Mouse (Mus musculus) regulatory T cell (primary cell): ENCODE measurements around the gene Tas1r2.

Experiments used
- in situ Hi-C: fragments of 300-600 bp; cut with MboI, MseI; formaldehyde crosslinking; loops from one replicate; pipeline ENCODE4 v1.15.1; 2025; ENCODE audit warnings: high pct_unique_total_duplicates

Tas1r2 gene

DNA sequence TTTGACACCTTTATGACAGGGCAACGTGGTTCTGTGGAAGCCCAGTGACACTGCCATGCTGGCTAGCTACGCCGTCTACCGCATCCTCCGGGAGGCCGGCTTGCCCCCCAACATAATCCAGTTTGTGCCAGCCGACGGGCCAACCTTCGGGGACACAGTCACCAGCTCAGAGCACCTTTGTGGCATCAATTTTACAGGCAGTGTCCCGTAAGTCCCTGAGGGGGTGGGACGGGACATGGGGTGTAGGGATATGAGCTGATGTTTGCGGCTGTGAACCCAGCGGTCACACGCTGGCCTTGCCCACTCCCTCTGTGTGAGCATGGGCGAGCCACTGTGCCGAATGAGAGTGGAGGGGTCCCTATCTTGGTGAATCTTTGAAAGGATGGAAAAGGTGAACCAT lies 15.0 kb upstream of the Tas1r2 start:
- in situ Hi-C loops: no loop called here

DNA sequence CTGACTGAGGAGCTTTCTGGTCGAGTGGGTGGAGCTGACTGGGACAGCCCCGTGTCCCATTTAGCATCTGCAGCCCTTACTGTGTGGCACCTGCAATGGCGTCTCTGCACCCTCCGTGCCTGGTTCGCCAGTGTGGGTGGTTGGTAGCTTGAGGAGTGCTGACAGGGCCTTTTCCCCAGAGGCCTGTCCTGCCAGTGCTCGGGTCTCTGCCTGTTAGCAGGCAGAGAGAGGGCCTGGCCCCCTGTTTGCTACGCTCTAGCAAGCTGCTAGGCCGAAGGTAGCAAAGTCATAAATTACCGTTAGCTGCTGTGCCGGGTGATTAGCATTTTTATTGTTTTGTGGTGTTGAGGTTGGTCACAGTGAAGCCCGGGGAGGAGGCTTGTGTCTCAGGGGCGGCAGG lies 13.5 kb upstream of the Tas1r2 start:
- in situ Hi-C loops: no loop called here

DNA sequence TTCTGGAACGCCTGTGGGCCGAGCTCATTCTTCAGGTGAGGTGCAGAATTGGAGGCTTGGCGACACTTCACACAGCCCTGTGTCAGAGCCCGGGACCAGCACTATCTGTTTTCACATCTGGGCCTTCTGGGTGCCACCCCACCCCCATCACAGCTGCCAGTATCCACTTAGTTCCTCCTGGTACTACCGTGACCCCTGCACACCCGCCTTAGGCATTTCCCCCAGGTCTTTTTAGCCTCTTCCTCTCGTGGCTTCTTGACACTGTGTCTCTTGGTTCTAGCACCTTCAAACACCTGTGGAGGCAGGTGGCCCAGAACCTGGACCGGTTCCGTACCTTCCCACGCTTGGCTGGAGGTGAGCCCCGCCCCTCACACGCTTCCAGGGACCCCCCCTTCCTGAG lies 13.0 kb upstream of the Tas1r2 start:
- in situ Hi-C loops: no loop called here

DNA sequence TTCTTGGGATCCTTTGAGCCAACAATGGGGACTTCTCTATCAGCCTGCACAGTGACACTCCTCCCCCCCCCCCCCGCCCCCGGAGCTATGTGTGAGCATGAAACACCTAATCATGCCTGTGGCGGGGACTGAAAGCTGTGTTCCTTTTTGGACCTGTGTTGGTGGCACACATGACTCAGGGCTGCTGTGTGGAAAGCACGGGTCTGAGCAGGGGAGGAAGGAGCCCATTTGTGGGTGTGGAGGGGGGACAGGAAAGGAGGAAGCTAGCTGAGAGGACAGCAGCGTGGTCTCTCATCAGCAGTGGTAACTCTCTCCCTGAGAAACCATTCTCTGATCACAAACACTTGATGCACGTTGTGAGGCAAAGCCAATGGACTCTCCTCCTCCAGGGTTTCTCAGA lies 12.6 kb upstream of the Tas1r2 start:
- in situ Hi-C loops: no loop called here

DNA sequence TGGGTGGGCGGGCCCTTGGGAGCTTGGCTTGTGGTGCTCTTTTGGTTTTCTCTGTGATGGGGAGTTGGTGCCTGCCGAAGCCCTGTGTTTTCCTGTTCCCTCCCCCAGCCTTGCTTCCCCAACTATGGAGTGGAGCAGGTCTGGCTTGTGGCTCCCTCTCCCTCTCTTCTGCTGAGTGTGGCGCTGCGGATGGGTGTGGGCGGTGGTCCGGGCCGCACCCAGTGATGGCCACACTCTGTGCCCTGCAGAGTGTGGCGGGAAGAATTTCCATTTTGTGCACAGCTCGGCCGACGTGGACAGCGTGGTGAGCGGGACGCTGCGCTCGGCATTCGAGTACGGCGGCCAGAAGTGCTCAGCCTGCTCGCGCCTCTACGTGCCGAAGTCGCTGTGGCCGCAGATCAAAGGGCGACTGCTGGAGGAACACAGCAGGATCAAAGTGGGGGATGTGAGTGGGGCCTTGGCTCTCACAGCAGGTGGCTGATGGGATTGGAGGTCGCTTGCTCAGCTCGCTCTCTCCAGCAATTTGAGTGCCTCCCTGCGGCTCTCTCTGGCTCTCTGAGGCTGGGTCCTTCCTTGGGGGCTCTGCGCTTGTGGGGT lies 11.4 kb upstream of the Tas1r2 start:
- in situ Hi-C loops: no loop called here

DNA sequence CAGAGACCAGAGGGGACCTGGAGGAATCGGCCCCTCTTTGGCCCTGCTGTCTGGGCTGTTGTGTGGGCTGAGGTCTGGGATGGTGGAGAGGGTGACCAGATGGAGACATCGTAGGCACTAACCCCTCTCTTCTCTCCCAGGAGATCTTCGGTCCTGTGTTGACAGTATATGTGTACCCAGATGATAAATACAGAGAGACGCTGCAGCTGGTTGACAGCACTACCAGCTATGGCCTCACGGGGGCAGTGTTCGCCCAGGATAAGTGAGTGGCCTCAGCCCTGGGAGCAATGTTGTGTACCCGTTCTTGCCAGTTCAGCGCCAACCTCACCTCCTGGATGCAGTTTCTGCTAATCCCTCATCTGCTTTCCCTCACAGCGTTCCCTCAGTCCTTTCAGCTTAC lies 9.4 kb upstream of the Tas1r2 start:
- in situ Hi-C loops: no loop called here

DNA sequence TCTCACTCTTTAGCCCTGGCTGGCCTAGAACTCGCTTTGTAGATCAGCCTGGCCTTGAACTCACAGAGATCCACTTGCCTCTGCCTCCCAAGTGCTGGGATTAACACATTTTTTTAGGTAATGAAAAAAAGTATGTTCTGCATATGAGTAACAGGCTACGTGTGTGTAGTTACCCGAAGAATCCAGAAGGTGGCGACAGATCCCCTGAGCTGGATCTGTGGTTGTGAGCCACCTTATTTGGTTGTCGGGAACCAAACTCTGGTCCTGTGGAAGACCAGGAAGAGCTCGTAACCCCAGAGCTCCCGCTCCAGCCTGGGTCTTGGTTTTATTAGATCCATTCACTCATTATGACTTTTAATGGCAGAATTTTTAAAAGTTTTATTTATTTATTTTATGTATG lies 6.4 kb upstream of the Tas1r2 start:
- in situ Hi-C loops: no loop called here

DNA sequence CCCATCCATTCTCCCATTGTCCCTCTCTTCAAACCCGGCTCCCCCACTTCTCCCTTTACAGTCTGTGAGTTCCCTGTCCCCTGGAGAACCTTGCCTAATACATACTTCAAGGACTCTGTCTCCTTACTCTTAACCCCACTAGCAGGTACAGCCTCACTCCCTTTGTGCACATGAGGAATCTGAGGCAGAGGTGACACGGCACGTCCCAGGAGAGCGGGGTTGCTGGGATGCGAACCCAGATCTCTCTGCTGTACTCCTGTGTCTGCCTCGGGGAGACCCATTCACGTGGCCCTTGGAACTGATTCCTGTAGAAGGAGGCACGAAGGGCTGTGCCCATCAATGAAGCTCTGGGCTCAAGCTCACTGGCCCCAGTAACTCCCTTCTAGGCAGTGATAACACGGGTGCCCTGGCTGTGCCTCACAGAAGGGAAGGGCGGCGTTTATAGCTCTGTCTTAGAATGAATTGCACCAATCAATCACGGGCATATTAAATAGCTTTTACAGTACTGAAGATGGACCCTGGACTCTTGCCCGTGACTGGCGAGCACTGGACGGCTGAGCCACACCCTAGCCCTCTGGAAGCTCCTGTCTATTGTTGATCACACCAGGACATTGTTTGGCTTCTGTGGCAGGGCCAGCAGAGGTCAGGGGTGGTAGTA lies 3.1 kb upstream of the Tas1r2 start:
- in situ Hi-C loops: no loop called here

DNA sequence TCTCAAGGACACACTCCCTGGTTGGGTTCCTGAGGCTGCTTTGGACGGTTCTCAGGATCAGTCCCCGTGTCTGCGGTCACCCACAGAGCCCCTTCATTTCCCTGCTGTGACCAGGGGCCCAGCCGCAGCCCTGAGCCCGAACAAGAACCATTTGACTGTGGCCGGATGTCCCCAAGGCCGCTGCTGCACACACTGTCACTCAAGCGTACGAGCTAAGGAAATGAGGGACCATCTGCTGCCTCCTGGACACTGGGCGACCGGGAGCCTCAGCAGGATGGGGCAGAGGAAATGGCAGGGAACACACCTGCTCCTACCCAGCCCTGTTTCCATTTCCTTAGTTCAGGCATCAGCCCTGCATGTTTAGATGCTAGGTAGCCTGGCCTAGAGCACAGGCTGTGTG lies 2.4 kb upstream of the Tas1r2 start:
- in situ Hi-C loops: no loop called here

DNA sequence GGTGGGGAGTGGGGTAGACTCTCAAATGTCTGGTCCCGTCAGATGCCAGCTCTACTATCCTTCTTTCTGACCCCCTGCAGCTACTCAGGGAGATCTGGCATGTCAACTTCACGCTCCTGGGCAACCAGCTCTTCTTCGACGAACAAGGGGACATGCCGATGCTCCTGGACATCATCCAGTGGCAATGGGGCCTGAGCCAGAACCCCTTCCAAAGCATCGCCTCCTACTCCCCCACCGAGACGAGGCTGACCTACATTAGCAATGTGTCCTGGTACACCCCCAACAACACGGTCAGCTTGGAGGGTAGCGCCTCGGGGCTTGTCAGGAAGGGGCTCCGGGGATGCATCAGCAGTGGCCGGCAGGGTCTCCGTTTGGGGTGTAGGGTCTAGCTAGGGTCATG lies 8.6 kb downstream of the Tas1r2 start:
- in situ Hi-C loops: no loop called here

DNA sequence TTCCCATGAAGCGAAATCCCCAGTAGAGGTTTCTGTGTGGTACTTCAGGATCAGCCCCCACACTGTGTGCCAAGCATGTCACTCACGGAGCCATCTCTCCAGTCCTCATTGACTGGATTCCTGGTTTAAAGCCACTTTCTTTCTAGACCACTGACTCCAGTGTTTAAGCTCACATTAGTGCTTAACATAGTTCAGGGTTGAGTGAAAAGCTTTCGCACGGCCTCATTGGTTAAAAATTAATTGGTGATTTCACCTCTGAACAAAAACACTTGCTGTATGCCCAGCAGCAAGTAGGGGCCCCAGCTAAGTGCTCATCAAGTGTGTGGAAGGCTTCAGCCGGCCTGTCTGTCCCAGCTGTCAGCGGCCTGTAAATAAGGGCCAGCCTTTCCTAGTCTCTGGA lies 14.3 kb downstream of the Tas1r2 start:
- in situ Hi-C loops: no loop called here

DNA sequence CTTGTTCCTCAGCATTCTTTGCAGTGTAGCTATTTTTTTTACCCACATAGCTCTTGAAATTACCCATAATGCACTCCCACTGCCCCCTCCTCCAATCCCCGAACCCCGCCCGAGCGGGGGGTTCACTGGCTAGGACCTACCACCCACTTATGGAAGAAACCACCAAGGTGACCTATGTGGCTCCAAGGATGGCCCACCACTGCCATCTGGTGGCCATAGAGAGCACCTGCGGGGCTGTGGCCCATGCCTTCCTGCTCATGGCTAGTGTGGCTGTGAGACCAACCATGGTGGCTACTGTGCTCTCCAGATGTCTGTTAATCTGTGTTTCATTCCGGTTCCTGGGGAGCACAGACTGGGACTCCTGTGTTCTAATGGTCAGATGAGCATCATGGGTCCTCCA lies 16.5 kb downstream of the Tas1r2 start:
- in situ Hi-C loops: no loop called here

DNA sequence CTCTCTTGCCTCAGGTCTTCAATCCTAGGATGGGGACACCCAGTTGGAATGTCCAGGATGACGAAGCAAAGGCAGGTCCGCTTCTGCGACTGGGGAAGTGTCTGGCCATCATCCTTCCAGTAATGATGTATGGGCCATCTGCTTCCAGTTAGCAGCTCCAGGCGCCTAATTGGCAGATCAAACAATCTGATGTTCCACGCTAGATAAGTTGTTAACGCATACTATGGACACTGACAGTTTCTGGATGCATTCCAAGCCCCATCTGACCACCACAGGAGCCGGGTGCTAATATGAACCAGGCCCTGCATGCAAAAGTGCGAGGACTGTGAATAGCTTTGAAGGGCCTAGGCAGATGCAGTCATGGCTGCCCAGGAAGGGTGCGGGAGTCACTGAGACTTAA lies 22.4 kb downstream of the Tas1r2 start:
- in situ Hi-C loops: no loop called here

DNA sequence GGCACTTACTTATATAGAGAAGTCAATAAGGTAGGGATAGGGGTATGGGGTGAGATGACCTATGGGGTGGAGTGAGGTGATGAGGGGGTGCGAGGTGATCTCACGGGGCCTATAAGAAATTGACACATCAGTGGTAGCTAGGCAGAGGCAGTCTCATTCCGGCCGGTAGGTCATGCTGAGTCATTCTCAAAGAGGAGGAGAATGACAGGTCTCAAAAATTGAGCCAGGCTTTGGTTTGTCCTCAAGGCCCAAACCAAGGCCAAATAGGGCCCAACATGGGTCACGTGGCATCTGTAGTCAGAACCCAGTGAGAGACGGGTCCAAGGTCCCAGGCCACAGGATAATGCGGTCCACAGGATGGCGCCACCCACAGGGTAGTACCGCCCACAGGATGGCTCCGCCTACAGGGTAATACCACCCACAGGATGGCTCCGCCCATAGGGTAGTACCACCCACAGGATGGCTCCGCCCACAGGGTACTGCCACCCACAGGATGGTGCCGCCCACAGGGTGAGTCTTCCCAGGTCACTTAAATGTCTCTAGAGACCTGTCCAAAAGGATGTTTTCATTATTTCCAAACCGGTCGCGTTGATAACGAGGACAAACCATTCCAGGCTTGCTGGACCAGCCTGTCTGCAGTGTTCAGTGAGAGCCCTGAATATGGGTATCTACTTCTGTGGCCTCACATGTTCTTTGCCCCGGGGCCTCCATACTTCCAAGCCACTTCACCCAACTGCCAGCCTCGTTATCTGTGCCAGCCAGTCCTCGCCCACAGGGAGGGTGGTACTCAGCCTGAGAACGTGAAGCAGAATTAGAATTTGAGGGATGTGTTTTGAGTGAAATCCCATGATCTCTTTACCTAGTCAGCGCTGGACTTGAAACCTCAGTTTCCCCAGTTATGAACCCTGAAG lies 30.6 kb downstream of the Tas1r2 start:
- in situ Hi-C loops: loop anchor here (5.0 kb wide), 1 partner anchor 178 kb away; no protein-coding TSS in a partner anchor

DNA sequence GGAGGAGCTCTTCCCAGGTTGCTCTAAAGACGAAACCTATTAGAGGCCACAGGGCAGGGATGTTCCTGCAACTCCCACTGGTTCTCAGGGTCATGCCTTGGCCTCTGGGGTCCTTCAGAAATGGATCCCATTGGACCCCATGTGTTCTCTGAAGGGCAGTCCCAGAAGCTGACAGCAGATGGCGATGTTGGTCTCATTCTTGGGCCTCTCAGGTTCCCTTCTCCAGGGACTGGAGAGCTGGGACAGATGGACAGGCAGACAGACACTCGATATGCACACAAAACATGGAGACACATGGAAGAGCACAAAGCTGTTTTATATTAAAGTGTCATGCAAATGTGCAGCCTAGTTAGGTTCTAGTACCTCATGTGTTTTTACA lies 31.3 kb downstream of the Tas1r2 start:
- in situ Hi-C loops: loop anchor here (5.0 kb wide), 1 partner anchor 178 kb away; no protein-coding TSS in a partner anchor

DNA sequence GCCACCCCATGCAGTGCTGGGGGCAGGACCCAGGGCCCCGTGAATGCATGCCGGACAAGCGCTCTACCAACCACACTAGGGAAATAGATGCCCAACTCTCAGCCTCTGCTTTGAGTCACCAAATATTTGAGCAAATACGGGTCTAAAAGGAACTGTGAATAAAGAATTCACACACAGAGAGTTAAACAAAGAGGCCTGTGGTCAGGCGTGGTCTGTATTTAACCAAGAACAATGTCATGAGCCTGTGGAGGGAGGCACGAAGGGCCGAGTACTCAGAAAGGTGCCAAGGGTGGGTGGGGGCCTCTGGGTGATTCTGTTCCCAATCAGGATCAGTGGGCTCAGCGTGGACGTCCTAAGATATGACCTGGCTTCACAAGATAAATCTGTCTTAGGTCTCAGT lies 34.7 kb downstream of the Tas1r2 start:
- in situ Hi-C loops: no loop called here

DNA sequence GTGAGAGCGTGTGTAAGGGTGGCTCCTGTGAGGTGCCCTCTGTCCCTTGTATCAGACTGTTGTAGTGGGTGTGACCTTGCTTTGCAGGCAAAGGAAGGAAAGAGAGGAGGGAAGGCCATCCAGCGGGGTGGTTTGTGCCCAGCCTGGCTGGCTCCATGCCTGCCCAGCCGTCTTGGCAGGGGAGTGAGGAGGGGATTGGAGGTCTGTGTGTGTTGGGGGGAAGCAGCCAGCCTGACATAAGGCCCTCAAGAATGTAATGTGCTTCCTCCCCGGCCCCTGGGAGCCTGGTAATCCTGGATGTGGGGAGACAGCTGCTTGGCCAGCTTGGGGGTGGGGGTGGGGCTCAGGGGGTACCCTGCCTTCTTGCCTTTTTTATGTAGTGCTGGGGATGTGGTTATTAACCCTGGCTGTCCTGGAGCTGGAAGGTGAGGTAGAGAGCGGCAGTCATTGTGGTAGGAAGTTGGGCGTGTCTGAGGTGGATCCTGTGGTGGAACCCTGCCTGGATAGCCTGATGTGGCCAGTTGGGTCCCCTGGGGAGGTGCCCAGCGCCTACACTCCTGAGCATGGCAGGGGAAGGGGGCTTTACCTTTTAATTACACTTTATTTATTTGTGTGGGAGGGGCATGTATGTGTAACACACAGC lies 36.4 kb downstream of the Tas1r2 start:
- in situ Hi-C loops: no loop called here

DNA sequence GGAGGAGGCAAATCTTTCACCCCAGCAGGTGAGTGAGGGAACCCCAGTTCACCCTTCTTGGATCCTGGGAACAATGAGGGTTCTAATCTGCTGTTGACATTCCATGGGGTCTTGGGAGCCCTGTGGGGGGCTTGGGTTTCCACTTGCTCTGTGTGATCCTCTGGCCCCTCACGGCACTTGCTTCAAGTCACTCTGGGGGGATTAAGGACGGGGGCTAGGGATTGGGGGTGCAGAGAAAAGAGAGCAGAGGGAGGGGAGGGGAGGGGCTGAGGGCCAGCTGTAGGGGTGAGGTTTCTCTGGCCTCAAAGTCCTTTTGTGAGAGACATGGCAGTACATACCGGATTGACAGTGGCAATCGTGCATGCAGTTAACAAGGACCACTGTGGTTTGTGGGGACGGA lies 40.0 kb downstream of the Tas1r2 start:
- in situ Hi-C loops: no loop called here

DNA sequence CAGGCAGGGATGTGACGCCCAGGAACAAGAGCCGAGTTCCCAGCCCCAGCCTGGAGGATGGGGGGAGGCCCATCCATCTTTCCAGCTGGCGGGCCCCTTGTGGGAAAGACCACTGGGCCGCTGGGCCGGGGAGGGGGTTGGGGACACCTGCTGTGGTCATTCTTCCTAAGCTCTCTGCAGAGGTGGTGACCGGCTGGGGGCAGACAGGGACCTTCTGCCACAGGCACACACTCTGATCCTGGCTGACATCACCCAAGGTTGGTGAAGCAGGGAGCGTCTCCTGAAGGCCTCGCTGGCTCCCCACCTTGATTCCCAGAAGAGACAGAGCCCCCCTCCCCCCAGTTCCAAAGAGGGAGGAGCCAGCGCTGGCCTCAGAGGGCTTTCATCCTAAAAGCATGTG lies 44.4 kb downstream of the Tas1r2 start:
- in situ Hi-C loops: loop anchor here (5.0 kb wide), 1 partner anchor 150 kb away; no protein-coding TSS in a partner anchor

DNA sequence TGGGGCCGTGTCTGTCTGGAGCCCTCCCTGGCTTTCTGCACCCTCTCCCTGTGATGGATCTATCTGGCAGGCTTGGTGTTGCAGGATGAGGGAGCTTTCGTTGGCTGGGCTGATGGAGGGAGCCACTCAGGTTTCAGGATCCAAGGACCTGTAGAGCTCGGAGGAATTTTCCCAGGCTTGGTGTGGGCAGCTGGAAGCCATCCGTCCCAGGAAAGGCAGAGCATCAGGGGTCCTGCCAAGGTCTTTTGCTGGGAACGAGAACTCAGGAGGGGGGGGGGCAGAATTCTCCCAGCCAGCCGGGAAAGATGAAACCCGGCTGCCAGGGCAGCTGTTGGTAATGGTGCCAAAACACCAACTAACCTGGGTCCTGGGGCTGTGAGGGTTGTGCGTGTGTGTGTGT lies 45.3 kb downstream of the Tas1r2 start:
- in situ Hi-C loops: loop anchor here (5.0 kb wide), 1 partner anchor 149 kb away; no protein-coding TSS in a partner anchor

DNA sequence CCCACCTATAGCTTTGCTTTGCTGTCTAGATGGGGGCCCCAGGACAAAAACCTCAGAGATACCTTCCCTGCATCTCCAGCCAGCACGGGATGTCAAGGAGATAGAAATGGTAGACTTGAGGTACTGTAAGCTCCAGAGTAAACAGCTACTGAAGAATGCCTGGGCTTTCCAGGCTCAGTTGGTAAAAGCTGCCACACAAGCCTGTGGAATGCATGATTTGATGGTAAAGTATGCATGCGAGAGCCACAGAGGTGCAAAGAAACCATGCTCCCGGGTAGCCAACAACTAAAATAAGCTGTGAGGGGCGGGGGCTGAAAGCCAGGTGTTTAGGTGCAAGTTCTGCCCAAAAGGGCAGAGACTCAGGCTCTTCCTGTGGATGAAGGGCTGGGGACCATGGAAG lies 49.6 kb downstream of the Tas1r2 start:
- in situ Hi-C loops: no loop called here

DNA sequence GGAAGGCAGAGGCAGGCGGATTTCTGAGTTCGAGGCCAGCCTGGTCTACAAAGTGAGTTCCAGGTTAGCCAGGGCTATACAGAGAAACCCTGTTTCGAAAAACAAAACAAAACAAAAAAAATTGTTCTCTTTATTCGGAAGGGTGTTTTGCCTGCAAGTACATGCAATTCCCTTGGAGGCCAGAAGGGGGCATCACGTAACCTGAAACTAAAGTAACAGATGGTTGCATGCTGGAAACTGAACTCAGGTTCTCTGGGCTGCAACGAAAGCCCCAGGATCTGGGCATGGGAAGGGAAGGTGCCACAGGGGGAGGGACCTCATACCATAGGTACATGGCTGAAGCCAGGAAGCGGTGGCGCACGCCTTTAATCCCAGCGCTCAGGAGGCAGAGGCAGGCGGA lies 50.1 kb downstream of the Tas1r2 start:
- in situ Hi-C loops: no loop called here
